Mouse (Mus musculus) lung, adult 2 months (tissue): ENCODE results near the gene Myh13. TPM values are rescaled to one million over a fixed set of nuclear protein-coding genes. Genes with fewer than 3 reads are reported as not detected.

Source experiments
- DNase-seq: peaks from one replicate; pipeline ENCODE4 v3.0.0; 2022
- H3K4me1 ChIP-seq: fragments of 200-500 bp; 2 replicates; pipeline ENCODE4 v1.6.1; 2011; ENCODE audit warnings: low read length; ENCODE audit not compliant: control insufficient read depth, insufficient read depth
- H3K4me3 ChIP-seq: fragments of 200-500 bp; replicated peaks from 2 replicates; pipeline ENCODE3; 2011; ENCODE audit warnings: low read depth, mild to moderate bottlenecking, control low read depth, low read length; ENCODE audit errors: extremely low read depth
- CTCF ChIP-seq: fragments of 200-500 bp; IDR thresholded peaks from 2 replicates; pipeline ENCODE4 v1.5.1; 2011; ENCODE audit warnings: mild to moderate bottlenecking, low read length, control low read depth; ENCODE audit not compliant: insufficient read depth
- POLR2A ChIP-seq: fragments of 200-500 bp; IDR thresholded peaks from 2 replicates; pipeline ENCODE4 v1.6.1; 2011; ENCODE audit warnings: low read depth, mild to moderate bottlenecking, control low read depth, low read length, borderline replicate concordance; ENCODE audit errors: extremely low read depth
- WGBS: fragments of 180-500 bp; shearing (Covaris S2); methylation state at CpG from one replicate; pipeline ENCODE4 v1.1.7; 2018; 5-methylcytosine and 5-hydroxymethylcytosine counted together
- polyA plus RNA-seq: library from polyadenylated mRNA; depleted of rRNA; stranded (reverse); fragments of >200 nt; gene quantifications from 2 replicates; pipeline ENCODE4 v1.2.3, GENCODE M21; 2012

The Myh13 gene
- polyA plus RNA-seq, 1 experiment = 0.46 TPM

- 49% methylated on average over 4 of the region's 4 CpGs for WGBS
- DNase-seq = no peak
- TF ChIP-seq CTCF (no peak), POLR2A (no peak)
- no peak overlapping the region for H3K4me3 ChIP-seq
- H3K4me1 ChIP-seq = no peaks in the 10 kb centered on the region
These were observed 31.6 kb downstream of the Myh13 start for GRCm38 (mm10) chr11:67353011-67353410.

GRCm38 (mm10) chr11:67358031-67358430 lies 36.6 kb downstream of the Myh13 start:
- 56% methylated on average over 10 of the region's 10 CpGs for WGBS
- Histone ChIP-seq H3K4me3 (no peak overlapping the region), H3K4me1 (no peaks in the 10 kb centered on the region)
- no peak for DNase-seq
- TF ChIP-seq POLR2A (no peak), CTCF (no peak)

- Histone ChIP-seq H3K4me1 (no peaks in the 10 kb centered on the region), H3K4me3 (no peak overlapping the region)
- TF ChIP-seq CTCF (no peak), POLR2A (no peak)
- 52% methylated on average over 3 of the region's 3 CpGs for WGBS
- DNase-seq = no peak
These were observed 40.8 kb downstream of the Myh13 start for GRCm38 (mm10) chr11:67362236-67362635.

- Histone ChIP-seq H3K4me1 (no peaks in the 10 kb centered on the region), H3K4me3 (no peak overlapping the region)
- no peak for DNase-seq
- TF ChIP-seq POLR2A = no peak
- no peak for TF ChIP-seq CTCF
- 84% methylated on average over 12 of the region's 12 CpGs for WGBS
These were observed 43.1 kb downstream of the Myh13 start for GRCm38 (mm10) chr11:67364551-67364950.

DNA sequence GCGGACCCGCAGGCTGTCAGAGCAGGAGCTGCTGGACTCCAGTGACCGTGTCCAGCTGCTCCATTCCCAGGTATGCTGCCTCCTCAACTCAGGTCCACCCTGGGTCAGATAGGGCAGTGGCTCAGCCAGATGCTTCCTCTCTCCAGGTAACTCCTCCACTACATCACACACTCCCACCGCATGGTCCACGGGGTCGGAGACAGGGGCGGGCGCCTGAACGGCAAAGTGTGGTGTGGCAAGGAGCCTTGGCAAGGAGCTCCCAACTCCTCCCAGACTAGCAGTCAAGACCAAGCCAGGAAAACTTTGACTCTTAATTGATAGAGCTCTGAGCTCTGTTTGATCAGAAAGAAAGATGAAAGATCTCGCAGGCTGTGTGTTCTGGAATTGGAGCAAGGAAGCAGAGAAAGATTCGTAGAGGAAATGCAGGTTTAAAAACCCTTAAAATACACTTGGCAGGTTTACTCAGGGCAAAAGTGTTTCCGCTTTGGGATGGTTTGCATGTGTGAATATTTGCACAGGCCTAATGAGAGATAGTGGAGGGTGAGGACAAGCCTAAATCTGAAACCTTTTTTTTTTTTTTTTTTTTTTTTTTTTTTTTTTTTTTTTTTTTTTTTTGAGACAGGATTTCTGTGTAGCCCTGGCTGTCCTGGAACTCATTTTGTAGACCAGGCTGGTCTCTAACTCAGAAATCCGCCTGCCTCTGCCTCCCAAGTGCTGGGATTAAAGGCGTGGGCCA lies 43.7 kb downstream of the Myh13 start:
- no peak for DNase-seq
- H3K4me1 ChIP-seq = no peaks in the 10 kb centered on the region
- no peak overlapping the region for H3K4me3 ChIP-seq
- TF ChIP-seq CTCF = no peak
- TF ChIP-seq POLR2A = no peak
- WGBS = 68% methylated on average over 14 of the region's 14 CpGs

DNA sequence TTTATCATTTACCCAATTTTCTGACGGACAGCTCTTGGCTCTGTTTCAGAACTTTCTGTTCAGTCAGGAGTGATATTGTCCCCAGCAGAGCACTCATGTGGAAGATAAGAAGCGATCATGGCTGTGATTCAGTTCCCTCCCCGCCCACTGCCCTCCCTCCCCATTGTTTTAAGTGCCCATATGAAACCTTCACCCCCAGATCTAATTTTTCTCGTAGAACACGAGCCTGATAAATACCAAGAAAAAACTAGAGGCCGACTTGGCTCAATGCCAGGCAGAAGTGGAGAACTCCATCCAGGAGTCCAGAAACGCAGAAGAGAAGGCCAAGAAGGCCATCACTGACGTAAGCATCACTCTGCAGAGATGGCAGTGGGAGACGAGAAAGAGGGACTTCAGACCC lies 45.5 kb downstream of the Myh13 start:
- TF ChIP-seq POLR2A (no peak), CTCF (no peak)
- WGBS = 36% methylated on average over 9 of the region's 9 CpGs
- Histone ChIP-seq H3K4me3 (no peak overlapping the region), H3K4me1 (no peaks in the 10 kb centered on the region)
- DNase-seq = no peak

- peak; percentile 17 for DNase-seq
- Histone ChIP-seq H3K4me1 (no peaks in the 10 kb centered on the region), H3K4me3 (no peak overlapping the region)
- WGBS = 55% methylated on average over 2 of the region's 2 CpGs
- TF ChIP-seq POLR2A (no peak), CTCF (peak; percentile 54)
These were observed 51.9 kb downstream of the Myh13 start for GRCm38 (mm10) chr11:67373333-67373732.

DNA sequence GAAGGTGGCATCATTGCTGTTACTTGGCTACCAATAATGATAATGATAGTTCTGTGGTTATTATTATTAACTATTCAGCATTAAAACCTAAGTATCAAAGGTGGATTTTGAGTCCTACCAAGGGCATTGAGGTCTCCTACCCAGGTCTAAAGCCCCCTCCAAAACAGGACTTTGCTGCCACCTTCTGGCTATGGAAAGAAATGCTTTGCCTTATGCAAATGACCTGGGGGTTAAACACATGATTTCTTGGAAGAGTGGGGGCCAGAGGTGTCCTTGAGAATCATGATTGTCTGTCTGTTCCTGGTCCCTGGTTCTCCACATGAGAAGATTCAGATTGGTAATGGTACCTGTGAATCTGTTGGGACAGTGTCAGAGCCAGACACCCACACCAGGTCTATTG lies 54.9 kb downstream of the Myh13 start:
- Histone ChIP-seq H3K4me1 (no peaks in the 10 kb centered on the region; the same call in 1 of the 2 replicates), H3K4me3 (no peak overlapping the region)
- TF ChIP-seq POLR2A (no peak), CTCF (0 out of 2 replicates have a peak, but pooled peaks have one; percentile 17)
- DNase-seq = no peak

DNA sequence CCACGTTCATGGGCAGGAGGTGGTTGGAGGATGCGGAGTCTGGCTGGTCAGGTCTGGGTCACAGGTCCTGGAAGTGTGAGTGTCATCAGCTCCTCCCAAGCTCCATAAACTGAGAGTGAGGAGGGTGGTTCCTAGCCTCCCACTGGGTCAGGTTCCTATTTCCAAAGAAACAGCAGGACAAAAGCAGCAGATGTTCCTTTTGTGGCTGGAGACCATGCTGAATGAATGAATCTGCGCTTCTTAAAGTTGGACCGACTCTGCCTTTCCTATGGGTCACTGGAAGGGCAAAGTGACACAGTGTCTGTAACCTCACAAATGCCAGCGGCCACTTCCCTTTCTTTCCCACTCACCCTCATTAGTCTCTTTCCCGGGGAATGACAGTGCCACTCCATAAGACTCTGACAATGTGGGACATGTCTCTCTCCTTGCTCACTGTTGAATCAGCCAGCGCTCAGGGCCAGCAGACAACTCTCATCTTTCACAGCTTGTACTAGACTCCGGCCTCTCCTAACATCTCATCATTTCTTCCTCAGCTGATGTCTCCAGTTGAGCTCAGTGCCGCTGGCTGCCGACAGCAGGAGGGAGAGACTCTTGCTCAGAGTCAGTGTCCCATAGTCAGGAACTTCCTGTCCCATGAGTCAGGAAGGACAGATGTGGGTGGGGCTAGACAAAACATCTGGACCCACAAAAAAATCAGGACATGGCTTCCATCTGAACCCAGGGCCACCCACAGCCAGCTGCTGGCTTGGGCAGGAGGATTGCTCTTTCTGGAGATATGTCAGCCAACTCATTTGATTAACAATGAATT lies 58.4 kb downstream of the Myh13 start:
- peak; percentile 9 for DNase-seq
- WGBS = 31% methylated on average over 10 of the region's 10 CpGs
- H3K4me3 ChIP-seq = no peak overlapping the region

GRCm38 (mm10) chr11:67381833-67382232 lies 60.4 kb downstream of the Myh13 start:
- TF ChIP-seq POLR2A (no peak), CTCF (no peak)
- no peak for DNase-seq
- WGBS = 35% methylated on average over 4 of the region's 4 CpGs
- Histone ChIP-seq H3K4me3 (no peak overlapping the region), H3K4me1 (no peaks in the 10 kb centered on the region; the same call in 1 of the 2 replicates)

More for the DNA sequence above, 58.4 kb downstream of the Myh13 start:
- H3K4me1 ChIP-seq = no peaks in the 10 kb centered on the region; the same call in 1 of the 2 replicates
- TF ChIP-seq POLR2A = no peak
- no peak for TF ChIP-seq CTCF
